Mouse (Mus musculus): ENCODE results near the gene Amn.

DNA sequence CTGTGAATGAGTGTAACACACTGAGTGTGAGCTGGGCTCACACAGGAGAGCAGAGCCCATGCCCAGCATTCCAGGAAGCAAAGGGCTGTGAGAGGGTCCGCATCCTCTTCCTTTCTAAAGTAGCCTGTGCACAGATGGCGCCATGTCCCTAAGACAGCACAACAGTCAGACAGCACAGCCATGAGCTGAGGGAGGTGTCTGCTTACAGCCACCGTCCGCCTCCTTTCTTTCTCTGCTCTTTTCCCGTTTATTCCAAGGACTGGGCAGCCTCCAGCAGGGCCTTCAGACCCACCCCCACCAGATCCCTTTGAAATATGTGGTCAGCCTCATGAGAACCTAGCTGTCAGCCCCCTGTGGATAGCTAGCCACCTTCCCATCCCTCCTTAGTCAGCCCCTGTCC lies 5.7 kb upstream of the Amn start:
- TF ChIP-seq CTCF (IDR thresholded peaks at IDR 0.05; ENCODE audit: insufficient read depth, low read length) (no peak), POLR2A (IDR thresholded peaks at IDR 0.05; ENCODE audit: borderline replicate concordance, extremely low read depth, low read depth, low read length) (no peak)

Data from lung, adult 2 months (tissue).